In genomic region chr3:67462015-67462414, GRCm38 (mm10) we compare ENCODE assay signal across 10 mouse cellular contexts. TPM values are rescaled to one million over a fixed set of nuclear protein-coding genes. Genes with fewer than 3 reads are reported as not detected.
DNase-seq lines count a peak whose midpoint lies in the region; ATAC-seq lines count a peak whose summit lies in the region.
"Had no signal": no experiment of that assay in that cellular context is flagged by ENCODE, and none has a peak within 500 bp of the region (broad histone marks: within the 10 kb centered on the region; RNA-seq: fewer than 3 reads in every experiment).

No protein-coding gene starts in this region.

- H3K27ac ChIP-seq in kidney, embryonic 15.5 days = no peak overlapping the region
- no peak overlapping the region for H3K27ac ChIP-seq in forebrain, embryonic 14.5 days (ENCODE audit: low read depth, low read length)
- H3K27ac ChIP-seq in hindbrain, embryonic 14.5 days = peak overlapping the region; percentile 73
- H3K27ac ChIP-seq in midbrain, embryonic 15.5 days = 0 out of 2 replicates have a peak overlapping the region, but pooled peaks have one; percentile 27
- H3K27ac ChIP-seq: liver, embryonic 13.5 days had no signal

- ATAC-seq in kidney, embryonic 15.5 days (replicated peaks; ENCODE audit: low FRiP score) = no peak
- ATAC-seq in forebrain, embryonic 14.5 days = peak; percentile 36
- ATAC-seq in hindbrain, embryonic 14.5 days (ENCODE audit: low FRiP score) = no peak
- ATAC-seq in midbrain, embryonic 15.5 days (replicated peaks) = no peak

- no peak for DNase-seq in kidney, postnatal 10 days
- peak; percentile 69 for DNase-seq in forebrain, embryonic 14.5 days (ENCODE audit: low spot score)
- no peak for DNase-seq in hindbrain, embryonic 14.5 days (ENCODE audit: low spot score)
- no peak for DNase-seq in frontal cortex, postnatal 36 days (ENCODE audit: low spot score in 2 of 2)
- DNase-seq in ovary, postnatal 36 days (ENCODE audit: low spot score) = no peak
- DNase-seq: liver, embryonic 13.5 days; thymus, adult 2 months had no signal

- WGBS in kidney, embryonic 15.5 days = 86% methylated on average over 7 of the region's 7 CpGs
- 34% methylated on average over 7 of the region's 7 CpGs for WGBS in forebrain, embryonic 14.5 days
- WGBS in hindbrain, embryonic 14.5 days = 74% methylated on average over 7 of the region's 7 CpGs
- 66% methylated on average over 7 of the region's 7 CpGs for WGBS in midbrain, embryonic 15.5 days

- peak overlapping the region; percentile 18; the same call in 1 of the 2 replicates for H3K4me2 ChIP-seq in kidney, embryonic 15.5 days
- H3K4me2 ChIP-seq in forebrain, embryonic 14.5 days (ENCODE audit: low read length) = peak overlapping the region; percentile 86
- H3K4me2 ChIP-seq in hindbrain, embryonic 14.5 days (replicated peaks) = peak overlapping the region; percentile 85
- peak overlapping the region; percentile 90; the same call in 1 of the 2 replicates for H3K4me2 ChIP-seq in midbrain, embryonic 15.5 days

- H3K4me1 ChIP-seq in kidney, embryonic 15.5 days = peaks cover 14% of the 10 kb centered on the region
- H3K4me1 ChIP-seq in forebrain, embryonic 14.5 days (ENCODE audit: control insufficient read depth, insufficient read depth, low read length) = peaks cover 12% of the 10 kb centered on the region
- H3K4me1 ChIP-seq in hindbrain, embryonic 14.5 days (replicated peaks; ENCODE audit: control insufficient read depth, insufficient read depth, low read length) = peaks cover 11% of the 10 kb centered on the region; the same call in 1 of the 2 replicates
- peaks cover 20% of the 10 kb centered on the region for H3K4me1 ChIP-seq in midbrain, embryonic 15.5 days

- H3K36me3 ChIP-seq in kidney, embryonic 15.5 days = peaks cover 45% of the 10 kb centered on the region
- peaks cover 33% of the 10 kb centered on the region for H3K36me3 ChIP-seq in forebrain, embryonic 14.5 days (ENCODE audit: control insufficient read depth, insufficient read depth, low read length)
- peaks cover 41% of the 10 kb centered on the region for H3K36me3 ChIP-seq in hindbrain, embryonic 14.5 days (replicated peaks; ENCODE audit: control insufficient read depth, insufficient read depth)
- H3K36me3 ChIP-seq in midbrain, embryonic 15.5 days (replicated peaks) = peaks cover 9% of the 10 kb centered on the region; the same call in 1 of the 2 replicates

- no peak overlapping the region for H3K4me3 ChIP-seq in kidney, embryonic 15.5 days (replicated peaks)
- H3K4me3 ChIP-seq in forebrain, embryonic 14.5 days (ENCODE audit: low read depth, low read length) = no peak overlapping the region
- peak overlapping the region; percentile 53 for H3K4me3 ChIP-seq in hindbrain, embryonic 14.5 days (replicated peaks; ENCODE audit: low read length)
- peak overlapping the region; percentile 68; the same call in 1 of the 2 replicates for H3K4me3 ChIP-seq in midbrain, embryonic 15.5 days
- H3K4me3 ChIP-seq: liver, embryonic 13.5 days had no signal

- no peak overlapping the region for H3K9ac ChIP-seq in kidney, embryonic 15.5 days
- no peak overlapping the region for H3K9ac ChIP-seq in forebrain, embryonic 14.5 days (ENCODE audit: low read length)
- no peak overlapping the region; the same call in 1 of the 2 replicates for H3K9ac ChIP-seq in hindbrain, embryonic 14.5 days
- H3K9ac ChIP-seq in midbrain, embryonic 15.5 days = no peak overlapping the region
- H3K9ac ChIP-seq: liver, embryonic 13.5 days had no signal

- H3K9me3 ChIP-seq in kidney, embryonic 15.5 days (replicated peaks) = no peaks in the 10 kb centered on the region
- no peaks in the 10 kb centered on the region for H3K9me3 ChIP-seq in forebrain, embryonic 14.5 days (replicated peaks; ENCODE audit: control insufficient read depth, low read length)
- H3K9me3 ChIP-seq in hindbrain, embryonic 14.5 days (ENCODE audit: control insufficient read depth, low read length) = no peaks in the 10 kb centered on the region
- no peaks in the 10 kb centered on the region for H3K9me3 ChIP-seq in midbrain, embryonic 15.5 days
- H3K9me3 ChIP-seq: G1E; liver, embryonic 13.5 days had no signal

- no peaks in the 10 kb centered on the region for H3K27me3 ChIP-seq in kidney, embryonic 15.5 days
- H3K27me3 ChIP-seq in forebrain, embryonic 14.5 days (replicated peaks; ENCODE audit: control insufficient read depth, insufficient read depth, low read length) = no peaks in the 10 kb centered on the region; the same call in 1 of the 2 replicates
- H3K27me3 ChIP-seq in hindbrain, embryonic 14.5 days (ENCODE audit: control insufficient read depth, insufficient read depth, low read length) = no peaks in the 10 kb centered on the region
- H3K27me3 ChIP-seq in midbrain, embryonic 15.5 days (replicated peaks) = no peaks in the 10 kb centered on the region
- H3K27me3 ChIP-seq: liver, embryonic 13.5 days had no signal

RNA-seq across cellular contexts. Expression of gene Lxn, which starts 1.7 kb away (rescaled TPM):
- 64.0 and 69.0 TPM in 2 replicates for polyA plus RNA-seq in kidney, embryonic 15.5 days (2015; fragmentation: Nextera tagmentation; extraction: Ambion mirVana)
- polyA plus RNA-seq in forebrain, embryonic 14.5 days (2014; fragmentation: Nextera tagmentation; extraction: Ambion mirVana) = 72.2 and 74.0 TPM in 2 replicates
- 195 and 204 TPM in 2 replicates for polyA plus RNA-seq in hindbrain, embryonic 14.5 days (2014; fragmentation: Nextera tagmentation; extraction: Ambion mirVana)
- 162 and 199 TPM in 2 replicates for polyA plus RNA-seq in midbrain, embryonic 15.5 days (2015; fragmentation: Nextera tagmentation; extraction: Ambion mirVana)

RNA-seq across cellular contexts. Expression of gene Gfm1, which starts 32.1 kb away (rescaled TPM):
- 53.2 and 56.2 TPM in 2 replicates for polyA plus RNA-seq in kidney, embryonic 15.5 days (2015; fragmentation: Nextera tagmentation; extraction: Ambion mirVana)
- 36.1 and 36.2 TPM in 2 replicates for polyA plus RNA-seq in forebrain, embryonic 14.5 days (2014; fragmentation: Nextera tagmentation; extraction: Ambion mirVana)
- polyA plus RNA-seq in hindbrain, embryonic 14.5 days (2014; fragmentation: Nextera tagmentation; extraction: Ambion mirVana) = 34.3 and 35.6 TPM in 2 replicates
- 30.8 and 31.0 TPM in 2 replicates for polyA plus RNA-seq in midbrain, embryonic 15.5 days (2015; fragmentation: Nextera tagmentation; extraction: Ambion mirVana)

RNA-seq across cellular contexts. Expression of gene Rarres1, which starts 53.3 kb away (rescaled TPM):
- polyA plus RNA-seq in kidney, embryonic 15.5 days (2015; fragmentation: Nextera tagmentation; extraction: Ambion mirVana) = 2.8 and 3.4 TPM in 2 replicates
- polyA plus RNA-seq in forebrain, embryonic 14.5 days (2014; fragmentation: Nextera tagmentation; extraction: Ambion mirVana) = 0.77 and 1.1 TPM in 2 replicates
- polyA plus RNA-seq in hindbrain, embryonic 14.5 days (2014; fragmentation: Nextera tagmentation; extraction: Ambion mirVana) = 2.1 and 2.4 TPM in 2 replicates
- polyA plus RNA-seq in midbrain, embryonic 15.5 days (2015; fragmentation: Nextera tagmentation; extraction: Ambion mirVana) = 2.6 and 5.1 TPM in 2 replicates
- polyA plus RNA-seq: G1E had no signal

Comparison
In these comparisons a context has a peak if more than half of its experiments do, and no peak if none do; other contexts are left out.
1. H3K27ac ChIP-seq: peak in hindbrain, embryonic 14.5 days (single experiment) and midbrain, embryonic 15.5 days (single experiment); none in kidney, embryonic 15.5 days (single experiment) and forebrain, embryonic 14.5 days (single experiment).
2. H3K4me2 ChIP-seq: peak in every context shown above with its lines; median percentile 90 in midbrain, embryonic 15.5 days; 86 in forebrain, embryonic 14.5 days; 85 in hindbrain, embryonic 14.5 days; 18 in kidney, embryonic 15.5 days.
3. H3K4me3 ChIP-seq: peak in hindbrain, embryonic 14.5 days (single experiment) and midbrain, embryonic 15.5 days (single experiment); none in kidney, embryonic 15.5 days (single experiment) and forebrain, embryonic 14.5 days (single experiment).